Mouse (Mus musculus) forelimb bud, embryonic 11.5 days (tissue): ENCODE measurements at regions not wholly inside any gene's neighbourhood (a gene's known extent, or its start where the extent isn't known, plus 50 kb on each side); places are given as distances from the start of the nearest gene placed in this dataset.
A peak's percentile ranks its signal among the peaks of the same experiment; 100 is the strongest.

Experiments used
- DNase-seq: peaks from one replicate; pipeline ENCODE4 v3.0.0-alpha.2; 2012; ENCODE audit warnings: low read depth, low spot score

DNA sequence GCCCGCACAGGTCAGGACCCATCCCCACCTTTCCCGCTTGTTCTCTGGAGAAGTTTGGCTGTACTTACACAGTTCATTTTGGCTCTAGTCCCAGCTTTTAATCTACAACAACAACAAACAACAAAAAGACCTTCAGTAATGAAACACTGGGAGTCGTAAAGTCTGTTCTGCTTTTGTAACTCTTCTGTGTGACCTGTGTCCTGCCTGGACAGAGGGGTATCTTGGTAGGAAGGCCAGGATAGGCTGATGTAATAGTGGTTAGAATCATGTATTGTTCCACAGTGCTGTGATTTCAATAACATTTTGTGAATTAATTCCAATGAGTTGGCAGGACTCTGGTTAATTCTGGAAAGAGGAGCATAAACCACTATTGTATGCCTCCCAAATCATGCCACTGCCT is 136.9 kb downstream of the Barhl2 start:
- no peak for DNase-seq

DNA sequence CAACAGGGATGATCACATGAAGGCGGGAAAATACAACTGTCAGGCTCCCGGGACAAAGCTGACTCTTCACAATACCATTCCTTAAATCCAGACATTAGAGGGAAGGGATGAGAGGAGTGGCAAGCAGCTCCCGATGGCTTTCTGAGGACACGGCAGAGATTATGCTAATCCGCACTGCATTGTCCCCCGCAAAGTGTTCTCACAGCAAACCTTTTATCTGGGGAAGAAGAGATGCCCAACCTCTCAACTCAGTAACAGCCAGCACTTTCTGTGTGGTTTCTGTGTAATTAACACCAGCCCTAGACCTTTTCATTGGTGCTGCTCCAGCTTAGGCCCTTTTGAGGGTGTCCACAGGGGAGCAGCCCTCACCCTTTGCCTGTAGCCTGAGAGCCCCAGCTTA is 137.9 kb downstream of the Barhl2 start:
- no peak for DNase-seq

DNA sequence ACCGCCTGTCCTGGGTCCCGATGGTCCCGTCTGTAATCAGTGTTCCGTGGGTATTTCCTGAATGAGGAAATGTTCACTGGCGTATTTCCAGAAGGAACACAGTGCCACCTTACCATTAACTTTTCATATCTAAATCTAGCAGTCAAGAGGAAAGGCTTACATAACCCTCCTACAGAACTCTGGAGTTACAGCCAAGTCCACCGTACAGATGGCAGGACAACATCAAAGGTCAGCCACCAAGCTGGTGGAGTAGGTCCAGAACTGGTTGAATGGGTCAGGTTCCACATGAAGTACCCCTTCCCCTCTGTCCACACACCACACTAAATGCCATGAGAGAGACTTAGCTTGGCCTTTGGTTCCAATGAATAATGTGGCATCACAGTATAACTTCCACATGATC is 139.7 kb downstream of the Barhl2 start:
- DNase-seq, result no peak

DNA sequence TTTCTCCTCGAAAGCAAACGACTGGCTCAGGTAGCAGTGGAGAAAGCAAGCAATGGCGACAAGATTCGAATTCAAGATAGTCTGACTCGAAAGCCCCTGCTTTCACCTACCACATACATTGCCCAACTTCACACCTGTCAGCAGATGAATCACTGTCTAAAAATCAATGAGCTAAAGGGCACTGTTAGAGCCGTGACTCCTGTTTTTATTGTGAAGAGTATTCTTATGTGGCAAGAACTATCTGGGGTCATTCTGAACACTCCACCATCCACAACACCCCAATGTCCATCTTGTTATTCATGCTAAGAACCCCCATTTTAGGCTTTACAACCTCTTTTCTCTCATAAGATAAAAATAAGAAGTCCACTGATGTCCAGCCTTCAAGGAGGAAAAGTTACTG is 144.1 kb downstream of the Barhl2 start:
- DNase-seq, result no peak

DNA sequence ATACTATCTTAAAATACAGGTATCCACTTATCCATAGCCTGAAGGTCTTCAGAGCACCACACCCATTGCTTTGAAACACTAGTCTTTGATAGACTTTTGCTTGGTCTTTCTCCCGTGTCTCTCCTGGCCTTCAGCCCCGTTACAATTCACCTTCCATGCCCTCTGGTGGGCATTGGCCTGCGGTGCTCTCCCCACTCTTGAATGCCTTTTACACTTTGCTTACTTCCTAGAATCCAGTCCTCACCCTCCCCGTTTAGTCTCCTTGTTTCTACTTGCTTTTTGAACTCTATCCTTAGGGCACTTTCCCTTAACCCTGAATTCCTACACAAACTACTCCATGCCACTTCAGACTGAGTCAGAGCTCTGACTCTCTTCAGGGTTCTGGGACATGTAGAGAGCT is 156.6 kb downstream of the Barhl2 start:
- DNase-seq, result no peak

DNA sequence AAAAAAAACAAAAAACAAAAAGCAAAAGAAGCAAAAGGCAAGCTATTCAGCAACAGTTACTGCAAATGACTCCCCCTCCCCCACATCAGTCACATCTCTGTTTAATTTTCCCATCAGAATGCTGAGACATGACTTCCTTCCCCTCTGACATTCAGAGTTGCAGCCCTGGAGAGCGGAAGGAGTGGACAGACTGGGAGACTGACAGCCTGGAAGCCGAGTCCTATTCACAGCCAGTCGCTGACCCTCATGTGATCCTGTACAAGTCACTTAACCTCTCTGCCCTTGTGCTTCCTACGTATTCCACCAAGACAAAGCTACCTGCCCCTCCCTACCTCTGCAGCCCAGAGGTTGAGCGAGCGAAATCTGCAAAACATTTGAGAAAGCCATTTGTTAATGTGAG is 161.2 kb downstream of the Barhl2 start:
- no peak for DNase-seq

DNA sequence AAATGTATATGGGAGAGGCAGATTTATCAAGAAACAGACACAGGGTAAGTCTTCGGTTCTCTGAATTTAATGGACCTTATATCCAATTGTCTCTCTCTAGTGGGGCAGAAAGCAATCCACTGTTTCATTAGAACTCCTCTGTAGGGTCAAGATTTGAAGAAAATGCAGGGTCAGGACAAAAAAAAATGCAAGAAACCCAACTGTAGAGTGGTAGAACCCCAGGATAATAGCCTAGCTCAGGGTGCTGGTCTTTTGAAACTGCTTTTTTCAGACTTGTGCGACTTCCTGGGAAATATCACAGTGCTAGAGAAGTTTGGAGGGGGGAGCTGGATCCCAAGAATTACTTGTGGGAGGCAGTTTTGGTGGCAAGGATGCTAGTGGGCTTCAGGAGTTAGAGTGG is 162.0 kb downstream of the Barhl2 start:
- no peak for DNase-seq

DNA sequence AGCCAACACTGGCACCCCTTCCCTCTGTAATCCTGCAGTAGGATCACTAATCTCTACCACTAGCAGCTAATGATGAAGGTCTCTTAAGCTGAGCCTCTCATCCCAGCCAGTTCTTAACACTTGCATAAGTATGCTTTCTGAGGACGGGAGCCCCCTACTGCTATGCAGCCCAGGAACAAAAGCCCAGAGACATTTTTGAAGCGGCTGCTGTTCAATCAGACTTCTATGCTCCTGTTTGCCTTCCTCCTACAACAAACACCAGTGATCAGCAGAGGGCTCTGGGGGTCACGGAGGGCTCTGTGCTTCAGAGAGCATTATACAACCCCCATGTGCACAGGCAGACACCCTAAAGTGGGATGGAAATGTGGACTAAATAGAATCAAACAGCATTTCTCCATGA is 162.4 kb downstream of the Barhl2 start:
- no peak for DNase-seq

DNA sequence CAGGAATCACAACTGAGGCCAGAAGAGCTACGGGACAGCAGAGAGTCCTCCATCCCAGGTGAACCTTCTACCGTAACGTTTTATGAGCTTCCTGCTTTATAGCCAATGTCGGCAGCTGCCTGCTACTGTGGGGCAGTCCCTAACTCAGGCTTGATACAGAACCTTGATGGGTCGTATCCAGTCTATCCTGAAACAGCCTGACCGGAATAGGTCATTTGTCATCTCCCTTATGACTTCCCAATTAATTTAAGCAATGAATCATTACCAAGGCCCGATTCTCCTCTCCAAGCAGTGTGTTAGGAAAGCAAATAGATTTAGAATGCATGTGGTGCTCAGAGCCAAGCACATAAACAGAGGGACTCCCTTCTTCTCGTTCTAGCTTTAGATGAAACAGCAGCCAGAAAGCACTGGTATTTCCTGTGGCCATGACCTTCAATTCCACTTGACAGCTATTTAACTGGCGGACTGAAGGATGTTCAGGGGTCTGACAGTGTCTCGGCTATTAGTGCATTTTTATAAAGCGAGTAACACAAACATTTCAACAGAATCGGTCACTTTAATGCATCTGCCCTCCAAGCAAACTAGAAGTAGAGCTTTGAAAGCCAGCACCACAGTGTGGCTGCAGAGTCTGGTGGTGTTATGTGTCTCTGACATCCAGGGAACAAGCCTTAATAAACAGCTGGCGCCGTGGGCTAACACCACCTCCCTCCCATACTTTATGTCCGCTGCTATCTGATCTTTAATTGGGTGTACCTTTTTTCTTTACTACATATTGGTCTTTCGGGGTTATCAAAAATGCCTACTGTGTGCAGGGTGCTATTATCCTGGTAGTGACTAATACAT is 165.4 kb downstream of the Barhl2 start:
- DNase-seq, result no peak

DNA sequence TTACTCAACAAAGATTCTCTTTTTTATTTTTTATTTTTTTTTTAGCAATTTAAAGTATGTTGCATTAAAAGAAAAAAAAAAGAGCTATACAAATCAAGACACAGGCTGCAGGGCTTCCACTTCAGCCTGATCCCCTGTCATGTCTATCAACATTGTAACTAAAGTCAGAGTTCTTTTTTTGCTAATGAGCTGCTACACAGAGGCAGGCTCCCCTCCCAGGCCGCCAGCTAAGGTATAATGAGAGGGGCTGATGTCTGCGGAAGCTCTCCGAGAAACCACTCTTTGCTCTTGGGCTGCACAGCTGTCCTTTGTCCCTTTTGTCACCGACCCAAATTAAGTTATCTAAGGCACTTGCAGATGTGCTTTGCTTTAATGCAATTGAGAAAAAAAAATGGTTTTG is 172.8 kb downstream of the Barhl2 start:
- DNase-seq, result peak; percentile 5

DNA sequence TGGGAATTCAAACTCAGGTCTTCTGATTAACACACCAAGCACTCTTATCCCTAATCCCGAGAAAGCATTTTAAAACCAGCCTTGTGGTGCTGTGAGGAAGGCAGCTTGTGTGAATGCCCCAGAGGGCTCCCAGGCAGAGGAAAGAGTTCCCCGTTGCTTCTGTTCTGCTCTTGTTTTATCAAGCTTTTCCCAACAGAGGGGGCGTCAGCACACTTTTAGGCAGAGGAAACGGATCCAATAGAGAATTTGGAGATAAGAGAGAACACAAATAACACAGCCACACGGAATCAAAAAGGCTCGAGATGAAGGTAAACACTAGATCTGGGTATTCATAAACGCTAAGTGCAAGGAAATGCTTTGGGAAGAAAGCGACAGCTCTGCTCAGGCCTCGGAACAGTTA is 173.2 kb downstream of the Barhl2 start:
- no peak for DNase-seq

DNA sequence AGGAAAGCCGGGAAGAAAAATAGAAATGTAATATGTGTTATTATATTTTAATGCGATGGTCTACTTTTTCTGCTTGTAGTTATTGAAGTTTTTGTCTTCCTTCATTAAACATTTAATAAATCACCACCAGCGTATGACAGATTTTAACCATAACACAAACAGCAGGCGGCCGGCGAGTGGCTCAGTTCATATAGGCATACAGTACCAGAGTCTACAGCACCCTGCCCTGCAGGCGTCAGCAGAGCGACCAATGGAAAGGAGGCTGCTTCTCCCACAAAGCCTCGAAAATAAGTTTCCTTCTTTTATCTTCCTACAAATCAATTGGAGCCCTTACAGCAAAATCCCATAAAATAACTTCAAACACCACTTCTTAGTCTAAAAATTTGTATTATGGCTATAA is 175.3 kb downstream of the Barhl2 start:
- no peak for DNase-seq

DNA sequence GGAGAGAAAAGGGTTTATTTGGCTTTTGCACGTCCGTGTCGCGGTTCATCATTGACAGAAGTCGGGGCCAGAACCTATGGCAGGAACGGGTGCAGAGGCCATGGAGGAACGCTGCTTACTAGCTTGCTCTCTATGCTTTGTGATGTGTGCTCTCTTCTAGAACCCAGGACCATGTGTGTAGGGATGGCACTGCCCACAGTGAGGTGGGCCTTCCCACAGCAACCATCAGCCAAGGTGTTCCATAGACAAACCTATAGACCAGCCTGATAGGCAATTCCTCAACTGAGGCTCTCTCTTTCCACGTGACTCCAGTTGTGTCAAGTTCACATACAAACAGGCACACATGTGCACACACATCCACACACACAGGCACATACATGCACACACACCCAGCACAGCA is 180.2 kb downstream of the Barhl2 start:
- DNase-seq, result no peak

DNA sequence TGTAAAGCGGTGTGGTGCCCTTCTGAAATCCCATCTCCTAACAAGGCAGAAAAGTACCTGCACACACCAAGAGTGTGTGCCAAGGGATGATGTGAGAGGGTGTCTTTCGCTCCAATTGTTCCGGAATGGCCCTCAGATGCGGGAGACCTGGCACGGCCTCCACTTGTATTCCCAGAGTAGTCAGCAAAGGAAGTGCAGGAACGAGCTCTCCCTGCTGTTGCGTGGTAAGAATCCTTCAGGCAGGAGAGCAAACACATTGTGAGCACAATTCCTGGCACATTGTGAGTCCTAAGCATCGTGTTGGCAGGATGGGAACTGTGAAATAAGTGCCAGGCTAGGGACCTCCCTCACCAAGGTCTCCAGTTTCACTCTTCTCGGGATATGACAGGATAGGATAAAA is 180.7 kb downstream of the Barhl2 start:
- no peak for DNase-seq

DNA sequence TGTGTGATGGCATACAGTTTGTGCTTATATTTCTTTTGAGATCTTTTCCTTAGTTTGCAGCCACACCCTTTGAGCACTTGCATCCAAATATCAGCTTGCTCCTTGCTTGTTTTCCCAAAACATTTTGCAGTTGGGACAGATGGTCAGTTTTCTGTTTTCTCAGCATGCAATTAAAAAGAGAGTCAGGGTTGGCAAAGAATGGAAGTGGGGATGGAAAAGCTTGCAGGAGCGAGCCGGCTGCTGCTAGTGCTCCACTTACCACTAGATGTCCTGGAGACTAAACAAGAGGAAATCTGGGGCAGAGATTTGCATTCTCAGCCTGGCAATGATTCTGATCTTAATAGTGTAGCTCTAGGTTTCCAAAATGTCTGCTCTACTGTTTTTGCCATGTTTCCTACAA is 181.8 kb downstream of the Barhl2 start:
- DNase-seq, result no peak

DNA sequence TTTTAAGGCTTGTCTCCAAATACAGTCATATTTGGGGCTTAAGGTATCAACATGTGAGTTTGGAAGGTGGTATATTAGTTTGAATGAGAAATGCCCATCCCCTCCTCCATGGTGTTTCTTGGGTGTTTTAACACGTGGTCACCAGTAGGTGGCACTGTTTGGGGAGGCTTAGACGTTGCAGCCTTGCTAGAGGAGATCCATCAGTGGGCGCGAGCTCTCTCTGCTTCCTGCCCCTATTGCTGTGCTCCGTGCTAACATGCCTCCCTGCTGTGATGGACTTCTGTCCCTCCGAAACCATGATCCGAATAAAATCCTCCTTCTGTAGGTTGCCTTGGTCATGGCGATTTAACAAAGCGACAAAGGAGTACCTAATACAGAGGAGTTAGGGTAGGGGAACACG is 183.3 kb downstream of the Barhl2 start:
- peak; percentile 28 for DNase-seq

DNA sequence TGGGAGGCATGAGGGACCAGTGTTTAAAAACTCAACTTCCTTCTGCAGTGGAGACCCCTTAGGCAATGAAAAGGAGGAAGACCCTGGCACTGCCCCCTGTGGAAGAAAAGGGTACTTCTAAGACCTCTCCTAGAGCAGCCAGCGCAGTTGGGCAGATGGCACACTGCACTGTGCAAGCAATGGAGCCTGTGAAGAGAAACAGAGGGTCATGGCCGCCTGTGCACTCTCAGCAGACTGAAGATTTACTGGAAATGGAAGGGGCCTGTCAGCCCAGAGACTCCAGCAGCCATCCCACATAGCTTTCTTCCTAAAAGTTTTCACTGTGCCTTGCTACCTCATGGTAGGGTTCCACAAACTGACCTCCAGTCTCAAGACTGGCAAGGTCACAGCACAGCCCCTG is 193.4 kb downstream of the Barhl2 start:
- no peak for DNase-seq

DNA sequence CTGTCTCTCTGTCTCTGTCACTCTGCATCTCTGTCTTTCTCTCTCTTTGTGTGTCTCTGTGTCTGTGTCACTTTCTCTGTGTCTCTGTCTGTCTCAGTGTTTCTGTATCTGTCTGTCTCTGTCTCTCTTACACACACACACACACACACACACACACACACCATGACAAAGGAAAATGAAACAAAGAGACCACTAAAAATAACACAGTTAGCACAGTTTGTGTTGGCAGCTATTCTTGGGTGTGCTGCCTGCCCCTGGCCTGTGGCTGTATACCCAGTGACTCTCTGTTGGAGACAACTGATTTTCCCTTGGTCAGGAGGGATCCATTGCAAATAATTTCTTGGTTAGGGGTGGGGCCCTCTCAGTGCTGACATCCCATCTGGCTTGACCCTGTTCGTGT is 200.8 kb downstream of the Barhl2 start:
- DNase-seq, result no peak

DNA sequence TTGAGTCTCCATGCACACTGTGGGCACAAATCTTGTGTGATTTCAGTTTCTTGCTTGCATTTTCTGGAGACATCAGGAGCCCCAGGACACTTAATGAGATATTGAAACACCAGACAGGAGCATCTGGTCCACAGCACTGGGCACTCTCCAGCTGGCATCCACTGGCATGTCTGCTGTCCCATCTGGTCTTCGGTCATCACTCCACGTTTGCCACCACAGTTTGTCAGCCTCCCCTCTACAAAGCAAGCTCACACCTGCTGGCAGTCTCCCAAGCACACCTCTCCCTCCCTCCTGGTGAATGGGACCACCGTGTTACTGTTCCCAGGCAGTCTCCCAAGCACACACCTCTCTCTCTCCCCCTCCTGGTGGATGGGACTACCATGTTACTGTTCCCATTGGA is 228.8 kb downstream of the Barhl2 start:
- no peak for DNase-seq

DNA sequence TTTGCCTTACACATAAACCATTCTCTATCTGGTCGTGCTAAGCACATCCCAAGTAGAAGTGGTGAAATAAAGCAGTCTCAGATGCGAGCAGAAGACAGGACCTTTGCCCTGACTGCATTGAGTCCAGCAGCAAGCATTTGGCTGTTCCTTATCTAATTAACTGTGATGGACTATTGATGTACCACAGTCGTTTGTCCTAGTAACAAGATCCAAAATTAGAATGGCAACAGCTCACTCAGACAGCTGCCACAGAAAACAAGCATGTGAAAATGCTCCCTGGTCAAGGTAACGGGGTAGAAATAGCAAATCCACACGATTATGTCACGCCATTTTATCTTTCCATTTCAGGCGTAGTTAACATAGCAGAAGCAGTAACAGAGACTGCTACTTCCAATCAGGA is 233.8 kb downstream of the Barhl2 start:
- no peak for DNase-seq

DNA sequence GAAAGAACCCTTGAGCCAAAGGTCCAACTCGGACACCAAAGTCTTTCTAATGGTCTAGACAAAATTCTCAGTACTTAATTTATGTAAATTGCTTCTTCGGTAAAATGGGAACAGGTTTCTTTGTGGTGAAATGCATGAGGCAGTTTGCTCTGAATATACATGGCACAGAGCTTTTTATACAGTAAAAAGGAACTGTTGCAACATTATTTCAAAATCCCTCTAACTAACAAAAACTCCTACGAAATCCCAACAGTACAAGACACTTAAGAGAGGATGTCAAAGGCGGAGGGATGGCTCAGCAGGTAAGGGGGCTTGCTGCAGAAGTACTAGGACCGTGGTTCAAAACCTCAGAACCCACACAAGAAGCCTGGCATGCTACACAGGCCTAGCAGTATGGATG is 248.4 kb downstream of the Barhl2 start:
- DNase-seq, result no peak

DNA sequence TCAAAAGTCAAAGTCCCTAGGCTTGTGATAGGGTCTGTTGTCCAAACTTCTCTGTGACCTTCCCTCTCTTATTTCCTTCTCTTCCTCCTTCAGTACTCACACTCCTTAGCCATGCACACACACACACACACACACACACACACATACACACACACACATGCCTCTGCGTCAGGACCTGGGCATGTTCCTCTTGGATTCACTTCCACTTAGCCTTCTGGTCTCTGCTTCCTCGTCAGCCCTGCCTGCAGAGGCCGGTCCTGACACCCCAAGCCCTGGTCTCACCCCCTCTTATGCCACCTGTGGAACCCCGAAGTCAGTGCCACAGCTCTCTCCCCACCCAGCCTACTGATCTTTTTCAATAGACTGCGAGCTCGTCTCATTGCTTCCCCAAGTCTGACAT is 250.3 kb downstream of the Barhl2 start:
- no peak for DNase-seq

DNA sequence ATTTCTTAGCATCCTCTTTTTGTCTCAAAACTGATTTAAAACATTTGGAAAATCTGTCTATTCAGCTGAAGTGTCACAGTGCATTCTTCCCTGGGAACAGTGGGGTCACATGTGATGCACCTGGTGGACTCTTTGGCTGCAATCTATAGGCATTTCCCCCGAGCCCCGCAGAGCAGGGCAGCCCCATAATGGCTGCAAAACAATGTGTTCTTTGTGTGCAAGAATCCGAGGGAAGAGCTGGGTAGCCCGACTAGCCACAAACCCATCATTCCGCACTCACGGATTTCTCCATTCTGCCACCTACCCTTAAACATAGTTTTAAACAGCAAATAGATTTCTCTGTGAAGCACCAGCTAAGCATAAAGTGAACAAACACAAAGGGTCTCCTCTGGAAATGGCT is 252.2 kb downstream of the Barhl2 start:
- DNase-seq, result peak; percentile 39

DNA sequence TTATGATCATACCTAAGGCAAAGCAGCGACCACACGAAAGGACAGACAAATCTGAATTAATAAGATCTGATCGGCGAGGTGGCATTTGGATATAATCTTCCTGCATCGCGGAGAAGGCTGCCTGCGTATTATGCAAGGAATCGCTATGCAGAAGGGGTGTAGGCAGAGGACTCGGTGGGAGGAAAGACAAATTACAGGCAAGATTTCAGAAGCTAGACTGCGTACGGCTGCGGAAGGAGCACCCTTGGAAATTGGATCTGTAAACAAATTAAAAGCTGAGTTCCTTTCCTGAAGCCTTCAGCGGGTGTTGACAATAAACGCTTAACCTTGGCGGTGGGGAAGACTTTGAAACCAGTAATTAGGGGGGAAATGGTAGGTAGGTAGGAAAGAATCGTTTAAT is 257.3 kb downstream of the Barhl2 start:
- DNase-seq, result no peak
